Mouse (Mus musculus): ENCODE results near the gene Ptpn14.

The Ptpn14 gene

DNA sequence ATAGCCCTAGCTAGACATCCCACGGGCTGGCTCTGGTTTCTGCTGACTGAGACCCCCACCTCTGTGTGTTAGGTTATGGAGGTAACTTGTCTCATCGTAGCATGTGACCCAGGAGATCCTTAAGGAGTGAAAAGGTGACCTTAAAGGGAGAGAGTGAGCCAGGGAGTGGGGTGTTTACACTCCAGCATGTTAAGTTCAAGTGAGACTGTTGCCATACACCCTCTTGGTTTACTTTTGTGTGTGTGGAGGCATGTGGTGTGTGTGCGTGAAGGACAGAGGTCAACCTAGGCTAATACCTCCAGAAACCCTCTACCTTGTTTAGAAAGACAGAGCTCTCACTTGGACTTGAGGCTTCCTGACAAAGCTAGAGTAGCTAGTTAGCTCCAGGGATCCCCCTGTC, 42.4 kb downstream of the Ptpn14 start:
- DNase-seq (ENCODE audit: inconsistent ontology term) = no peak

DNA sequence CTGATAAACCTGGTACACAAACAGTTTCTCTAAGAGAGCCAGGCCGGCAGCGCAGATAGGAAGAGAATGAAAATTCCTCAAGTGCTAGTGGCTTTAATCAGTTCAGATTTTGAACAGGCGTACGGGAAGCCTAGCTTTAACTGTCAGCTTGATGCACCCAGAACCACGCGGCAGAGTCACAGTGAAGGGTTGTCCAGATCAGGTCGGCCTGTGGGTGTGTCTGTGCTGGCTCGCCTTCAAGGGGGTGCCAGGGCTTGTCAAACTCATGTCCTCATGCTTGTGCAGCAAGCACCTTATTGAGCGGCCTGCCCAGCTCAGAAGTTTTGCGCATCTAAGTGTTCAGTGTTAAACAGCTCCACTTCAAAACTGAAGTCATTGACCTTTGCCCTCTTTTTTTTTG, 44.6 kb downstream of the Ptpn14 start:
- DNase-seq (ENCODE audit: inconsistent ontology term) = no peak

DNA sequence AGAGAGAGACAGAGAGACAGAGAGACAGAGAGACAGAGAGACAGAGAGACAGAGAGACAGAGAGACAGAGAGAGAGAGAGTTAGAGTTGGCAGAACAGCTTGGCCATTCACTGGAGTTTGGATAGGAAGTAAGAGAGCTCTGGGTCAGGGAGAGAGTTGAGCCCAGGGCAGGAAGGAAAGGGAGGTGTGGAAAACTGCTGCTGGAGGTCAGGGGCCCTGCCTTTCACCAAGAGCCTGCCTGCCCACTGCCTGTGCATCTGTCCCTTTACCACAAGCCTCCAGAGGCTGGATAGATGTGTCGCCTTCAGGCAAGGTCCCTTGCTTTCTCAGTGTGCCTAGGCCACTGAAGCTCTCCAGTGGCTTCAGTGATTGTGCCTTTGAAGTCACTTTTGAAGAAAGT, 46.7 kb downstream of the Ptpn14 start:
- no peak for DNase-seq (ENCODE audit: inconsistent ontology term)

DNA sequence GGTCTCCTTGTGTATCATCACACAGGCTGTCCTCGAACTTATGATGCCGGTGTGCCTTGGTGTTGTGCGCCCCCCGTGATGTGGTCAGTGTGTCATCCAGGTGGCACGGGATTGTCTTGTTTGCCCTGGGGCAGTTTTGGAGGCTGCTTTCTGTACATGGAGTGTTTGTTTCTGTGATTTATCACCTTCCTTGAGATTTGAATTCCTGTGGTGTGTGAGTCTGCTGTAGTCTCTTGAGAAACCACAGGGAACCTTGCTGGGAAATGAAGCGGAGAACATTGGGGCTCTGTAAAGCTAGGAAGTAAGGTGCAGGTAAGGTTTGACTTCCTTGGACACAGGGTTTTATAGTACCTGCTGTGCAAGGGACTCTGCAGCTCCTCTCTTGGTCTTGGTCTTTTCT, 49.1 kb downstream of the Ptpn14 start:
- no peak for DNase-seq (ENCODE audit: inconsistent ontology term)

DNA sequence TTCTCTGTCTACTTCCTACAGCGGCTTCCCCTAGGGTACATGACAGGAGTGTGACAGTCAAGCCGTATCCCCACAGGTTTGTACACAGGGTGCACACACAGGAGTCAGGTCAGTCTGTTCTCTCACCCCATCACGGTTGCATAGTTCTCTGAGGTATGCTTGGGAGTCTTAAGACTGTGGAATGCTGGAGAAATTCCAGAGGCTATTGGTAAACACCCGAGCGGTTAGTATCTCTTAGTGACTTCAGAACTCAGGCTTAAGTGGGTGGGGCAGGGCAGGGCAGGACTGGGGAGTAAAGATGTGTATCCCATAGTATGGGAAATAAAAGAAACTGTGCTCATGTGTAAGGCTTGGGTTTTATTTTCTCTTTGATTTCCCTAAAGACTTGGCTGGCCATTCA, 50.3 kb downstream of the Ptpn14 start:
- DNase-seq (ENCODE audit: inconsistent ontology term) = peak; percentile 54

DNA sequence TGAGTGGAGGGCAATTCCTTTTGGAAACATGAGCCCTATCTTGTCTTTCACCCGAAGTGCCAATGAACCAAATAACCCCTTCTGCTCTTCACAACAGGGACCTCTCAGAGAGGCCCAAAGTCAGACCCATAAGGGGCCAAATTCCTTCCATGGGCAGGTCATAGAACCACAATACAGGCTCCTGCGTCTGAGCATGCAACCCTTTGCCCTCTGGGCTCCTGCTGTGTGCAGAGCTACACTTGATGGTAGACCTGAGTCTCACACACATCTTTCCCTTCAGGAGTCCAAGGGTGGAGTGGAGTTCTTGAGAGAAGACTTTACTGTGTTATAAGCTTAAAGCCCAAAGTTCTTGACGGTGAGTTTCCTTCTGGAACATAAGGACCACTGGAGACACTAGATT, 51.2 kb downstream of the Ptpn14 start:
- DNase-seq (ENCODE audit: inconsistent ontology term) = no peak

DNA sequence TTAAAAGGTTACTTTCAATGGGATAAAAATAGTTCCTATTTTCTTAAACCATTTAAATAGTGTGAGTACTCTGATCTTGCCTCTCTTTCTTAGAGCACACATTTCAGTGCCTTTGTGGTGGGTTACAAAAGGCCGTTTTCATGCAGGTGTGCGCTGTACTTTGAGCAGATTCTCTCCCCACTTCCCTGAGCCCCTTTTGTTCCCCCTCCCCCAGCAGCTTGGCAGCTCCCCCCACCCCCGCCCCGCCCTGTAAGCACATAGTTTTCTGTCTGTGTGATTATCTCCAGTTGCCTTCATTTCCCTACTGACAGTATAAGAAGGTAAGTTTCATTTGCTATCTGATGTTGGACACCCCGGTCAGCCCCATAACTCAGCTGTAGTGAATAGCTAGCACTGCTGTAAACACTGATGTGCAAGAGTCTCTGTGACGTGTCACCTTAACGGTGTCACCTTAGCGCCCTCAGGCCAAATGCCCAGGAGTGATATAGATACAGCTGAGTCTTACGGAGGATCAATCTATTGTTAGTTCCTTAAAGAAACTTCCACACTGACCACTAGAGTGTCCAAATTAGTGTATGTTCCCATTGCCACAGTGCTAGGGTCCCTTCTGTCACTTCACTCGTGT, 53.8 kb downstream of the Ptpn14 start:
- DNase-seq (ENCODE audit: inconsistent ontology term) = no peak

DNA sequence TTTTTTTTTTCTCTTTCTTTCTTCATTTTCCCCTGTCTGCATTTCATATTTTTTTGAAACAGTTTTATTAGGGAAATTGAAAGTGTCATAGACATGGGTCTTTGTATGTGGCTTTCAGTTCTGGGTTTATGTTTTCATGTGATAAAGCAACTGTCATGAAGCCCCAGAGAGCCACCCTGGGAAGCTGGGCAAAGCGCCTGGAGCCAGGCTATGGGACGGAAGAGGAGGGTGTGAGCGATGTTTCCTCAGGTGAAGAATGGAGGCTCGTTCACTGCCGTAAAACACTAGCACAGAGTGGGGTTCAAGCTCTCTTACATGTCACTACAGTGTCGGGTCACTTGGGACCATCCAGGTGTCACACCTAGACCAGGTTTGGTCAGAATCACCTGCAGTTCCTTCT, 54.6 kb downstream of the Ptpn14 start:
- no peak for DNase-seq (ENCODE audit: inconsistent ontology term)

DNA sequence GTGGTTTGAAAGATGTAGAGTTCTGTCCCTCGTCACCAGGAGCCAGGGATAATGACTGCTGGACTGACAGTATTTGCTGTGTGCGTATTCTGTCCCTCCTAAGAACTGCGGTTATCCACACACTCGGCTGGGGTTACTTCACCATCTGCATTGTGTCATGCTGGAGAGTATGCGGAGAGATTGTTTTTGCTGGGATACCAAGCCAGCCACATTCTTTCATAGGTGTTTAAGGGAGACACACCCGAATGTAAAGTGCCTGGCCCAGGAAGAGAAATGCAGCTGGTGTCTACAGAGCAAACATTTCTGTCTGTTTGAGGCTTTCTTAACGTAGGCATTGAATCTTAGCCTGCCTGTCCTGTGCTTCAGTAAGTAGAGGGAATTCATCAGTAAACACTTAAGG, 56.4 kb downstream of the Ptpn14 start:
- DNase-seq (ENCODE audit: inconsistent ontology term) = no peak

DNA sequence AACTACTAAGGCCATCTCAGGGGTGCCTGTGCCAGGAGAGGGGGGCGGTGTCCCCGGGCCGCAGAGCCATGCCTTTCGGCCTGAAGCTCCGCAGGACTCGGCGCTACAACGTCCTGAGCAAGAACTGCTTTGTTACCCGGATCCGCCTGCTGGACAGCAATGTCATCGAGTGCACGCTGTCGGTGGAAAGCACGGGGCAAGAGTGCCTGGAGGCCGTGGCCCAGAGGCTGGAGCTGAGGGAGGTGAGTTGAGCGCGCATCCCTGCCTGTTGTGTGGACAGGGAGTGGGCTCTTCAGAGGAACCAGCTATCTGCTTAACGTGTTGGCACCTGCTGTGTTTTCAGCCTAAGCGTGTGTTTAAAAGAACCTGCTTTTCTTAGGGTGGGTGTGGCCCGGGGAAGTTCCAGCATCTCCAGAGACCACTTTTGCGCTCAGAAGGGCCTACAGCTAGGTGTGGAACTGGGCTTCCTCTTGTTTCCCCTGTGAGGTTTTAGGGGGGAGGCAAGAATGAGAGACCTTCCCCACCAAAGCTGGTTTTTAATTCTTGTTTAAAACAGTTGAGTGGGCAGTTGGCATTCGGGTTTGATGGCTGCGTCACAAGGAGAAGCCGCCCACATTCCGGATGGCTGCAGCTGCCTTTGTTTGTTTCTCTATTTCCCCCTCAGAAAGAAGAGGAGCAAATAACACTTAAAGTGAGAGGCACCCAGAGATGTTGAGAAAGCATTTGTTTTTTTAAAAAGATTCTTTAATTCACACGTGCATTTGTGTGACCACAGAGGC, 58.8 kb downstream of the Ptpn14 start:
- DNase-seq (ENCODE audit: inconsistent ontology term) = peak; percentile 76

DNA sequence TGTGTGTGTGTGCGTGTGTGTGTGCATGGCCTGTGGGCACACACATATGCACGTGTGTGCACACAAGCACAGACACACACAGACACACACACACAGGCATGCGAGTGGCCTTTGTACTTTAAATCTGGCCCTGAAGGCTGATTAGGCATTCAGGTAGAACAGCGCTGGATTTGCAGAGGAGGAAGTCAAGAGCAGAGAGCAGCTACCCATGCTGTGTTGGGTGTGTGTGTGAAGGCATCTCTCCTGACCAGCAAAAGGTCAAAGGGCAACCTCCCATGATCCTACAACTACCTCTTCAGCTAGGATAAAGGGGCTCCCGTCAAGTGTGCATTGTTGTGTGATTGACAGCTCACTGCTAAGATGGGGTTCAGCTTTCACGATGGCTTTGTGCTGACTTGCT, 61.5 kb downstream of the Ptpn14 start:
- DNase-seq (ENCODE audit: inconsistent ontology term) = no peak

DNA sequence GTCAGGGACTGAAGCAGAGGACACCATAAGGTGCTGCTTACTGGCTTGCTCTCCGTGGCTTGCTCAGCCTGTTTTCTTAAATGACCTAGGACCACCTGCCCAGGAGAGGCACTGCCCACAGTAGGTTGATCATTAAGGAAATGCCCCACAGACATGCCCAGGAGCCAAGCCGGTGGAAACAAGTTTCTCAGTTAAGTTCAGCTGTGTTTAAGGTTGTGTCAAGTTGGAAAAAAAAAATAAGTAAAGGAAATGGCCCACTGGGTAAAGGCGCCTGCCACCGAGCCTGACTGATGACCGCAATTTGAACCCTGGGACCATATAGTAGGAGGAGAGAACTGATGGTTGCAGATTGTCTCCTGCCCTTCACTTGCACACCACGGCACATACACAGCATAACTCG, 62.6 kb downstream of the Ptpn14 start:
- no peak for DNase-seq (ENCODE audit: inconsistent ontology term)

DNA sequence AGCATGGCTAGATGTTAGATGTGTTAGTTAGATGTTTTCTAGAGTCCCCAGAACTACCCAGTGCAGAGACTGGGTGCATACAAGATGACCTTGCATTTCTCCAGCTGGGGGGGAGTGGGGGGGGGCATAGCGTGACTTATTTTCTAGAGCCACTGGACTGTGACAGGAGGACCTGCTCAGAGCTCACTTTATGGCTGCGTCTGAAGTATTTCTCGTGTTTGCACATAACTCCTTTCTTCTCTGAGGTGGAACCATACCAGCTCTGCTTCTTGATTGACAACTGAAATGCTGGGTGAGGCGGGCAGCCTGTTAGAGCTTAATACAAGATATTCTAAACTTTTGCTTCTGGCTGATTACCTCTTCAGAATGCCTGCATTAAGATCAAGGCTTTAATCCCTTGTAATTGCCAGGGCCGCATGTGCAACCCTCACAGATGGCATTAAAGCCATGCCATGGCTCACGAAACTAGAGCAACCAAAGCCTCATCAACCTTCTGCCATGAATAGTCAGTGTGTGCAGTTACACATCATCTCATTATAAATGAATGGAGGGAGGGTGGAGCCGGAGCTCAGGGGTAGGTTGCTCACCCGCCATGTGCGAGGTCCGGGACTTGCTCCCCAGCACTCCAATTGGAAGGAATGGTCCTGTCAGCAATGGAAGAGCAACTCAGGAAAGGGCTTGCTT, 63.6 kb downstream of the Ptpn14 start:
- peak; percentile 83 for DNase-seq (ENCODE audit: inconsistent ontology term)

DNA sequence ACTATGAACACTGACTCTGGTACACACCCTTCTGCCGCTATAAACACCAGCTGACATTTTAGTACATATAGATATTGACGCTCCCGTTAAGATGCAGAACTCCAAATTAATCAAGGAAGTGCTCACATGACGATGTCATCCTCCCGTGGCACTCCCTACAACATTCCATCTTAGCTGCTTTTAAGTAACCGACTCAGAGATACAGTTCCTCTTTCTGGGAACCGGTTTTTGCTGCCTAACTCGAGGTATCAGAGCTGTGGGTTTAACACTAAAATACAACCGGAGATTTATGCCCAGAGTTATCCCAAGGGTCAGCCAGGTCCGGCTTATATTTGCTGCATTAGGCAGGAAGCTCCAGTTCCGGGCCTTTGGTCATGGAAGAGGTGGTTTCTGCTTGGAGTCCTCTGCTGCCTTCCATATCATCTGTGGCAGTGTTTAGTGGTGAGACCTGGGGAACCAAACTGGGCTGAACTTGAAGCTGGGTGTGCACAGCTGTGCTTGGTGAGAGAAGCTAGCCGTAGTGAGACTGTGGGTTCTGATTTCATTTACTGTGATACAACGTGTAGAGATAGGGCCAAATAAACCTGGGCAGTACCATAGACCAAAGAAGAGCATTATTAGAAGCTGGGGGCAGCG, 64.6 kb downstream of the Ptpn14 start:
- DNase-seq (ENCODE audit: inconsistent ontology term) = no peak

DNA sequence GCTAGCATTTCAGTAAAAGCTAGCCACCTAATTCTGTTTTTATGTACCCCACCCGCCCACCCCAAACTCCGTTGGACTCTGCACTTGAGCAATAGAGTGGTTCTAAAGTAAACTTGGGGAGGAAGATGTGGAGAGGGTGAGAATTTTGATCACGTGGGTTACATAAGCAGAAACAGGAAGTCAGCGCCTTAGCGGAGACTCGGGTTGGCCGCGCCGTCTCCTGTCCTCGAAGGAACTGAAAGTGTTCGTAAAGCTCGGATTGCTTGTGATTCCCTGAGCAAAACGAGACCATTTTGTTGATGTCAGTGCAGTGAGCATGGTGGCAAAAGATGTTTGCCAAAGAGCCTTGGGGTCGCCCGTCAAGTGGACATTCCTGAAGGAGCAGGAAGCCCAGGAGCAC, 70.9 kb downstream of the Ptpn14 start:
- no peak for DNase-seq (ENCODE audit: inconsistent ontology term)

DNA sequence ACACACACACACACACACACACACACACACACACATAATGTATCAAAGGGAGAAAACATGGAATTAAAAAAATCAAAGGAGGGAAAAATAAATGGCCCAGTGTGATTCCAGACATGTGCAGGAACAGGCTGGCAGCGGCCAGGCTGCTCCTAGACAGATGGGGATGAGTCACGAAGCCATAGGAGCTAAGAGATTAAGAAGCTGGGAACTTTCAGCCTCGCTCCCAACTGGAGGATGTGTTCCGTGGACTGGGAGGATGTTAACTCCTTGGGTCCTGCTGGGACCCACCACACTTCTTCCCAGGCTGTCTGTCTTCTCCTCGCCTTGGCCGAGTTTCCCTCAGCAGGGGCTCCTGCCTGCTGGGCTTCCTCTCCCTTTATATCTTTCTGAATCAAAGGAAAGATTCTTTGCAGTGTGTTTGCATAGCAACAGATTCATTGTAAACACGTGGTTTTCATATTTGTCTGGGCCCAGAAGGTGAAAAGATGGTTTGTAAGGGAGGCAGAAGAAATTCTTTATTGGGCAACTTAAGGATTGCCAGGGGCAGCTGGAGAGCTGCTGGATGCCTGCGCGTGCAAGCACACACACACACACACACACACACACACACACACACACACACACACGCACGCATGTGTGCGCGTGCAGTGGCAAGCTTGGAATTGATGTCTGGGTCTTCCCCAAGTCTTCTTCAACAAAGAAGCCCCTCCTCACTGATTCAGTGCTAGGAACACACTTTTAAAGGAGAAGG, 72.3 kb downstream of the Ptpn14 start:
- peak; percentile 39 for DNase-seq (ENCODE audit: inconsistent ontology term)

DNA sequence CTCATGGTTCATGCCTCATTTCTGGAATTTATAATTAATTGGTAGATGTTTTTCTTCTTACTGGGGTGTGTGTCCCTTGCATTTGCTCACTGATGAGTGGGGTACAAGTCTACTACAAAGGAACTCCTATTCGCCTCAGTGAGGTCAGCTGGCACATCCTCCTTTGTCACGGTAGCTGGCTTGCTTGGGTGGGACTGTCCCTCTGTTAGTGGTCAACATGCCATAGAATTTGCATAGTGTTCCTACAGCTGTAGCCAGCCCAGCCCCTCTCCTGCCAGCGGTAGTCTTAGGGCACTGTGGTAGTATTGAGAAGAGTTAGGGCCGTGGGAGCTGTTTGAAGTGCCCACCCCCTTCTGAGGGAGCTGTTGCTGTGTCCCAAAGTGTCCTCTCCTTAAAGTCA, 73.2 kb downstream of the Ptpn14 start:
- DNase-seq (ENCODE audit: inconsistent ontology term) = no peak

DNA sequence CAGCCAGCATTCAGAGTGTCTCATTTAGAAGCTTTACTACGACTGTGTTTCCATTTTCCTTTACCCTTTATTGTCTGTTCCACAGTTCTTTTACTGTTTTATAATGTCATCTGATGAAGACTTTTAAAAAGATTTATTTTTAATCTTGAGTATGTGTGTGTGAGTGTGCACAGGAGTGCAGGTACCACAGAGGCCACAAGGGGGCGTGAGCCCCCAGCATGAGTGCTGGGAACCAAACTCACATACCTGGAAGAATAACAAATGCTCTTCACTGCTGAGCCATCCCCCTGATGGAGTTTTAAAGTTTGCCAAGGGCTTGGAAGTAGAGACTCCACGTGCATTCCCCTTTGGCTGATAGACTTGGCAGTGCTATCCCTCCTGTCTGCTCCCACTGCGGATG, 74.5 kb downstream of the Ptpn14 start:
- no peak for DNase-seq (ENCODE audit: inconsistent ontology term)

DNA sequence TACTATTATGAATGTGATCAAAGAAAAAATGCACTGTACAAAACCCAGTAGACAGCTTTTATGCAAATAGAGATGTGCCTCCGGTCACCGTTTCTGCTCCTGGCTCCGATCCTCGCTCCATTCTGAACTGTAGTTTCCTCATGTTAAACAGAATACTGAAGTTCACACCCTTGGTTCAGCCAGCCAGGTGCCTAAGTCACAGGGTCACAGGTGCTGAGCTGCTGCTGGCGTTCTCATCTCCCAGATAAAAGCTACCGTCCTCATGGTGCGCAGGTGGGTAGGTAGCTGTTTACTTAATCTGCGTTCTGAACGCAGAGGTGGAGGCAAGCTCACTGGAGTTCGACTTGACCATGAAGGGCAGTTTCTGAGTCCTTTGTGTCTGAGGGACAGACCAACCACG, 75.7 kb downstream of the Ptpn14 start:
- no peak for DNase-seq (ENCODE audit: inconsistent ontology term)

DNA sequence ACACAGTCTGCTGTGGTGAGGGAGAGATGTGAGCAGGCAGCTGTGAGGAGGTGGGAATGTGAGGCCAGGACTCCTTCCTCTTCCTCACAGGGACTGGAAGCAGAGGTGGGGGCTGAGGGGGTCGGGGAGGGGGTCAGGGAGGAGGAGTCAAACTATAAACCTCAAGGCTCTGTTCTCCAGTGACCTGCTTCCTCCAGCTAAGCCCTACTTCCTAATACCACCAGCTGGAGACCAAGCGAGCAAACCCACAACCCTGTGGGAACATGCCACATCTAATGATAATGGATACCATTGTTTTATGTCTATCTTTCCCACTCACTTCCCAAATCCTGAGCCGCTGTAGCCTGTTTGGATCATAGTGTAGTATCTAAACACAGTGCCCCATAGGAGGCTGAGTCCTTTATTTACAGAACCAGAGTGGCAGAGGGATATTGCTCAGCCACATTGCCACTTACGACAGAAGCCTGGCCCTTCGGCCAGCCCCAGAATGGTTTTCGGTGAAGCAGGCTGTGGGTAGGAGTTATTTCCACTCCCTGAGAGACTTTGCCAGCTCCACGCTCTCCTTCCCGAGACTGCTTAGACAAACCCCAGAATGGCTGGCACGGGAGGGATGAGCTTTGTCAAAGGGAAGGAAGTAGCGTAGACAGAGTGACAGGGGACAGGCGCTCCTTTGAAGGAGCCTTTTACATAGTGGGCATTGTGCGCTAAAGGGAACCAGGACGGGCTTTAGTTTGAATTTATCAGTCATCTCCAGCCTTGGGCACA, 78.6 kb downstream of the Ptpn14 start:
- no peak for DNase-seq (ENCODE audit: inconsistent ontology term)

DNA sequence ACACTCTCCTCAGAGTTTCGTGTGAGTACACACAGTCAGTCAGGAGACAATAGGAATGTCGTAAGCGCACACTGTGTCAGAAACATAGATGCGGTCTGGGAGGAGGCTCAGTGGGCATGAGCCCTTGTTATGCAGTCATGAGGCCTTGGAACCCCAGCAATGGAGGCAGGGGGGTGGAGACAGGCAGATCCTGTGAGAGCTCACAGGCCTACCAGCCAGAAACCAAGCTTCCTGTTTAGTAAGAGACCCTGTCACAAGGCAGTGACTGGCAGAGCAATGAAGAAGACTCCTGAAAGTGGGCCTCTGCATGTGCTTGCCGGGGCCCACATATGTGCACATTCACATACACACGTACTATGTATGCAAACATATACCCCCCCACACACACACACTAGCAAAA, 79.9 kb downstream of the Ptpn14 start:
- DNase-seq (ENCODE audit: inconsistent ontology term) = no peak

All from Muller cell, postnatal 12 days (primary cell).